Mouse (Mus musculus) spleen, adult 2 months (tissue): ENCODE measurements around the gene Gm49369.

ENCODE experiments used
- CTCF ChIP-seq: fragments of 200-500 bp; IDR thresholded peaks from 2 replicates; pipeline ENCODE4 v1.5.1; 2011; ENCODE audit warnings: mild to moderate bottlenecking, inconsistent platforms; ENCODE audit not compliant: insufficient read depth, insufficient read length, insufficient replicate concordance; ENCODE audit errors: extremely low read depth
- POLR2A ChIP-seq: fragments of 200-500 bp; IDR thresholded peaks from 2 replicates; pipeline ENCODE4 v1.6.1; 2011; ENCODE audit warnings: low read depth, low read length, inconsistent platforms

DNA sequence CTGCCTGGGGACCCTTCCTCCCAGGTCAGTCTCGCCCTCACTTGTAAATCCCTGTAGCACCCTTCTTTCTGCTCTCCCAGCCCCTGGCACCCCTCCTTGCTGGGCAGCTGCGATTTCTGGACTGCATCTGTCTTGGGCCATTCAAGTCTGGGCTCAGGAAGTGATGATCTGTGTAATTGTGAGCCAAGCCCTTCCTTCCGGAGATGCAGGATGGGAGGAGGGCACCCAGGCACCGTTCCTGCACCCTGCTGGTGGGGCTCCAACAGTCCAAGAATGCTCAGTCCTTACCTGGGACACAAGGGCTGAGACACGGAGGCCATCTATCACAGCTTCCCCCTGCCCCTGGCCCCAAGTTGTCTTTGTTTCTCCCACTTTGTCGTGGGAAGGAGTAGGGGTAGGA lies 12.6 kb downstream of the Gm49369 start:
- TF ChIP-seq CTCF, result no peak
- TF ChIP-seq POLR2A, result no peak
